Mouse (Mus musculus) liver, embryonic 12.5 days (tissue): Measurements from ENCODE around the gene Txnrd3. TPM values are rescaled to one million over a fixed set of nuclear protein-coding genes. Genes with fewer than 3 reads are reported as not detected.

Experiments
- ATAC-seq: fragments of 200-750 bp; cut with Nextera tagmentation; 2 replicates; pipeline ENCODE4 v1.8.0; 2017; ENCODE audit warnings: moderate number of reproducible peaks, mild to moderate bottlenecking, moderate library complexity
- H3K27ac ChIP-seq: fragments of 300-500 bp; sonication (generic); 2 replicates; pipeline ENCODE4 v1.5.1; 2016; ENCODE audit warnings: mild to moderate bottlenecking
- H3K27me3 ChIP-seq: fragments of 300-500 bp; sonication (generic); replicated peaks from 2 replicates; pipeline ENCODE4 v1.6.1; 2016; ENCODE audit warnings: mild to moderate bottlenecking, moderate library complexity
- H3K36me3 ChIP-seq: fragments of 300-500 bp; sonication (generic); 2 replicates; pipeline ENCODE4 v1.6.1; 2016; ENCODE audit warnings: mild to moderate bottlenecking, moderate library complexity
- H3K4me1 ChIP-seq: fragments of 300-500 bp; sonication (generic); 2 replicates; pipeline ENCODE4 v1.6.1; 2016
- H3K4me2 ChIP-seq: fragments of 300-500 bp; sonication (generic); 2 replicates; pipeline ENCODE4 v1.6.1; 2016; ENCODE audit warnings: mild to moderate bottlenecking, moderate library complexity
- H3K4me3 ChIP-seq: fragments of 300-500 bp; sonication (generic); 2 replicates; pipeline ENCODE4 v1.5.1; 2016; ENCODE audit warnings: mild to moderate bottlenecking, moderate library complexity
- H3K9ac ChIP-seq: fragments of 300-500 bp; sonication (generic); 2 replicates; pipeline ENCODE4 v1.6.1; 2016; ENCODE audit warnings: mild to moderate bottlenecking, moderate library complexity
- H3K9me3 ChIP-seq: fragments of 300-500 bp; sonication (generic); replicated peaks from 2 replicates; pipeline ENCODE4 v1.6.1; 2016; ENCODE audit warnings: mild to moderate bottlenecking, moderate library complexity
- WGBS: fragments of 180-500 bp; shearing (Covaris S2); methylation state at CpG from one replicate; pipeline ENCODE4 v1.1.7; 2016; ENCODE audit not compliant: insufficient replicate concordance; 5-methylcytosine and 5-hydroxymethylcytosine counted together
- polyA plus RNA-seq: library from polyadenylated mRNA; unstranded; fragments of >200 nt; fragmentation: Nextera tagmentation; extraction: Ambion mirVana; gene quantifications from 2 replicates; pipeline ENCODE4 v1.2.1, GENCODE M21; 2016

Gene Txnrd3
- polyA plus RNA-seq, 1 experiment from 2014 or later = 6.4 TPM

- H3K4me2 ChIP-seq = no peak overlapping the region
- 16% methylated on average over 10 of the region's 10 CpGs for WGBS
- no peaks in the 10 kb centered on the region for H3K27me3 ChIP-seq
- no peak overlapping the region for H3K27ac ChIP-seq
- no peak overlapping the region for H3K4me3 ChIP-seq
- H3K9me3 ChIP-seq = no peaks in the 10 kb centered on the region
- H3K4me1 ChIP-seq = no peaks in the 10 kb centered on the region
- H3K36me3 ChIP-seq = no peaks in the 10 kb centered on the region
- peak; percentile 35; the same call in 1 of the 2 replicates for ATAC-seq
- no peak overlapping the region for H3K9ac ChIP-seq
These were observed 35.6 kb downstream of the Txnrd3 start for GRCm38 (mm10) chr6:89679291-89679835.

GRCm38 (mm10) chr6:89680155-89680554 is 36.4 kb downstream of the Txnrd3 start:
- H3K9me3 ChIP-seq = no peaks in the 10 kb centered on the region
- no peak for ATAC-seq
- whole genome bisulfite sequencing = 8% methylated on average over 8 of the region's 8 CpGs
- H3K27ac ChIP-seq = no peak overlapping the region
- no peak overlapping the region for H3K9ac ChIP-seq
- H3K4me1 ChIP-seq = no peaks in the 10 kb centered on the region
- H3K27me3 ChIP-seq = no peaks in the 10 kb centered on the region
- H3K4me3 ChIP-seq = no peak overlapping the region
- no peaks in the 10 kb centered on the region for H3K36me3 ChIP-seq
- H3K4me2 ChIP-seq = no peak overlapping the region

- WGBS = 60% methylated on average over 1 of the region's 1 CpGs
- H3K36me3 ChIP-seq = no peaks in the 10 kb centered on the region
- H3K27ac ChIP-seq = no peak overlapping the region
- no peaks in the 10 kb centered on the region for H3K27me3 ChIP-seq
- no peaks in the 10 kb centered on the region for H3K9me3 ChIP-seq
- no peak for ATAC-seq
- H3K9ac ChIP-seq = no peak overlapping the region
- no peak overlapping the region for H3K4me2 ChIP-seq
- H3K4me1 ChIP-seq = no peaks in the 10 kb centered on the region
- H3K4me3 ChIP-seq = no peak overlapping the region
These were observed 40.4 kb downstream of the Txnrd3 start for GRCm38 (mm10) chr6:89684231-89684630.

- H3K27ac ChIP-seq = no peak overlapping the region
- 70% methylated on average over 1 of the region's 1 CpGs for WGBS
- no peak overlapping the region for H3K9ac ChIP-seq
- H3K4me3 ChIP-seq = no peak overlapping the region
- no peak for ATAC-seq
- H3K27me3 ChIP-seq = no peaks in the 10 kb centered on the region
- H3K36me3 ChIP-seq = no peaks in the 10 kb centered on the region
- no peak overlapping the region for H3K4me2 ChIP-seq
- H3K9me3 ChIP-seq = no peaks in the 10 kb centered on the region
- H3K4me1 ChIP-seq = no peaks in the 10 kb centered on the region
These were observed 43.3 kb downstream of the Txnrd3 start for GRCm38 (mm10) chr6:89687100-89687499.

- 48% methylated on average over 2 of the region's 2 CpGs for WGBS
- Histone ChIP-seq H3K36me3 (no peaks in the 10 kb centered on the region), H3K4me1 (no peaks in the 10 kb centered on the region), H3K27ac (no peak overlapping the region), H3K9ac (no peak overlapping the region), H3K27me3 (no peaks in the 10 kb centered on the region), H3K4me2 (no peak overlapping the region), H3K4me3 (no peak overlapping the region), H3K9me3 (no peaks in the 10 kb centered on the region; the same call in 1 of the 2 replicates)
- ATAC-seq = no peak
These were observed 62.8 kb downstream of the Txnrd3 start for GRCm38 (mm10) chr6:89706624-89707023.

GRCm38 (mm10) chr6:89707240-89707639 is 63.5 kb downstream of the Txnrd3 start, which contains the start of gene Vmn1r40:
Gene Vmn1r40 (plus strand): TSS chr6:89707540.
- ATAC-seq = no peak
- H3K9me3 ChIP-seq = no peaks in the 10 kb centered on the region; the same call in 1 of the 2 replicates
- no peak within 1 kb of the TSS for H3K4me3 ChIP-seq
- H3K4me1 ChIP-seq = no peaks in the 10 kb centered on the region
- H3K27ac ChIP-seq = no peak within 1 kb of the TSS
- H3K36me3 ChIP-seq = no peaks in the 10 kb centered on the region
- no peak within 1 kb of the TSS for H3K4me2 ChIP-seq
- WGBS = 60% methylated on average over 4 of the region's 4 CpGs
- no peaks in the 10 kb centered on the region for H3K27me3 ChIP-seq
- H3K9ac ChIP-seq = no peak within 1 kb of the TSS

GRCm38 (mm10) chr6:89718051-89718450 is 74.3 kb downstream of the Txnrd3 start:
- no peaks in the 10 kb centered on the region for H3K4me1 ChIP-seq
- no peak overlapping the region for H3K27ac ChIP-seq
- no peaks in the 10 kb centered on the region for H3K9me3 ChIP-seq
- no peak overlapping the region for H3K4me2 ChIP-seq
- H3K9ac ChIP-seq = no peak overlapping the region
- no peak for ATAC-seq
- H3K27me3 ChIP-seq = no peaks in the 10 kb centered on the region
- no peak overlapping the region for H3K4me3 ChIP-seq
- no peaks in the 10 kb centered on the region for H3K36me3 ChIP-seq

Other genes starting within 250 kb of the Txnrd3 start
- gene Chchd6, start 48.3 kb upstream of the Txnrd3 start, polyA plus RNA-seq = 25.5 and 27.7 TPM in 2 replicates
- gene Vmn1r40, start 63.6 kb downstream of the Txnrd3 start, polyA plus RNA-seq = not detected in 2 replicates
- gene Vmn1r41, start 96.8 kb downstream of the Txnrd3 start, polyA plus RNA-seq = not detected in 2 replicates
- not detected in 2 replicates for gene Vmn1r42, start 232.4 kb downstream of the Txnrd3 start, polyA plus RNA-seq
- gene Vmn1r43, start 232.4 kb downstream of the Txnrd3 start, polyA plus RNA-seq = not detected in 2 replicates
- not detected in 2 replicates for gene Vmn1r44, start 239.7 kb downstream of the Txnrd3 start, polyA plus RNA-seq